1 mouse cellular context compared by ENCODE assay signal in the genomic region with DNA sequence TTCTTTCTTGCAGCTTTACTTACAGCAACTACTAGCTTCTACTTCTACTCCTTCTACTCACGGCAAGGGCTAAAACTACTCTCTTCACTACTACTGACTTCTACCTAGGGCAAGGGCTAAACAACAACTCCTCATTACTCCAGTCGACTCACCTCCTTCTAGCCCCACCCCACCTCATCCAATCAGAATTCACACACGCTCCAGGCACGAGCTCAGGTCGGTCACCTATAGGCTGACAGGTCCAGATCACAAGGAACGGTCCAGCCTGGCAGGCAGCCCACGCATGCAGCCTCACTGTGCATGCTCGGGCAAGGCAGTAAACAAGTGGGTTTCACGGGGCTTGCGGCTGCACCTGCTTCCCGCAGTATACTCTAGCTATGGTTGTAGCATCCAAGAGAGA. TPM values are rescaled to one million over a fixed set of nuclear protein-coding genes. Genes with fewer than 3 reads are reported as not detected.
"Had no signal": no experiment of that assay in that cellular context is flagged by ENCODE, and none has a peak within 500 bp of the region (broad histone marks: within the 10 kb centered on the region; RNA-seq: fewer than 3 reads in every experiment).

No protein-coding gene starts in this region.

RNA-seq across cellular contexts. Expression of a gene that starts 26.2 kb away (rescaled TPM):
- total RNA-seq: neutrophil, adult 5-6 weeks had no signal
